Mouse (Mus musculus) kidney, postnatal 0 days (tissue): ENCODE measurements around the gene Syt12. TPM values are rescaled to one million over a fixed set of nuclear protein-coding genes. Genes with fewer than 3 reads are reported as not detected.

ENCODE experiments used
- ATAC-seq: fragments of 200-750 bp; cut with Nextera tagmentation; replicated peaks from 2 replicates; pipeline ENCODE4 v1.8.0; 2017; ENCODE audit warnings: low read depth, moderate number of reproducible peaks, moderate TSS enrichment, moderate library complexity; ENCODE audit not compliant: low FRiP score
- DNase-seq: peaks from one replicate; pipeline ENCODE4 v3.0.0-alpha.2; 2016; ENCODE audit warnings: low spot score
- H3K27ac ChIP-seq: fragments of 300-500 bp; sonication (generic); 2 replicates; pipeline ENCODE4 v1.5.1; 2014; ENCODE audit warnings: mild to moderate bottlenecking
- H3K27me3 ChIP-seq: fragments of 300-500 bp; sonication (generic); 2 replicates; pipeline ENCODE4 v1.6.1; 2014; ENCODE audit warnings: low read length, mixed read lengths; ENCODE audit not compliant: insufficient read depth
- H3K36me3 ChIP-seq: fragments of 300-500 bp; sonication (generic); 2 replicates; pipeline ENCODE4 v1.6.1; 2014; ENCODE audit warnings: low read length, mixed read lengths; ENCODE audit not compliant: insufficient read depth
- H3K4me1 ChIP-seq: fragments of 300-500 bp; sonication (generic); replicated peaks from 2 replicates; pipeline ENCODE4 v1.6.1; 2014; ENCODE audit warnings: antibody characterized with exemption, low read length, mixed read lengths; ENCODE audit not compliant: insufficient read depth
- H3K4me2 ChIP-seq: fragments of 300-500 bp; sonication (generic); 2 replicates; pipeline ENCODE4 v1.6.1; 2014; ENCODE audit warnings: mild to moderate bottlenecking, low read length, moderate library complexity, mixed read lengths
- H3K4me3 ChIP-seq: fragments of 300-500 bp; sonication (generic); replicated peaks from 2 replicates; pipeline ENCODE4 v1.5.1; 2014; ENCODE audit warnings: low read depth, low read length
- H3K9ac ChIP-seq: fragments of 300-500 bp; sonication (generic); 2 replicates; pipeline ENCODE4 v1.6.1; 2014; ENCODE audit warnings: low read depth, low read length
- H3K9me3 ChIP-seq: fragments of 300-500 bp; sonication (generic); replicated peaks from 2 replicates; pipeline ENCODE4 v1.6.1; 2016; ENCODE audit warnings: low read length, inconsistent platforms, mixed read lengths
- CTCF ChIP-seq: IDR thresholded peaks from 2 replicates; pipeline ENCODE4 v1.5.1; 2016; ENCODE audit warnings: antibody characterized with exemption, low read depth, mild to moderate bottlenecking, moderate library complexity
- WGBS: fragments of 180-500 bp; shearing (Covaris S2); extraction: QIAGEN DNeasy Blood & Tissue Kit; methylation state at CpG from one replicate; pipeline ENCODE4 v1.1.7; 2014; 5-methylcytosine and 5-hydroxymethylcytosine counted together
- polyA plus RNA-seq: library from polyadenylated mRNA; unstranded; fragments of >200 nt; fragmentation: Nextera tagmentation; extraction: Ambion mirVana; gene quantifications from 2 replicates; pipeline ENCODE4 v1.2.1, GENCODE M21; 2015

Syt12 gene
- polyA plus RNA-seq, 1 experiment from 2014 or later = 1.5 TPM

DNA sequence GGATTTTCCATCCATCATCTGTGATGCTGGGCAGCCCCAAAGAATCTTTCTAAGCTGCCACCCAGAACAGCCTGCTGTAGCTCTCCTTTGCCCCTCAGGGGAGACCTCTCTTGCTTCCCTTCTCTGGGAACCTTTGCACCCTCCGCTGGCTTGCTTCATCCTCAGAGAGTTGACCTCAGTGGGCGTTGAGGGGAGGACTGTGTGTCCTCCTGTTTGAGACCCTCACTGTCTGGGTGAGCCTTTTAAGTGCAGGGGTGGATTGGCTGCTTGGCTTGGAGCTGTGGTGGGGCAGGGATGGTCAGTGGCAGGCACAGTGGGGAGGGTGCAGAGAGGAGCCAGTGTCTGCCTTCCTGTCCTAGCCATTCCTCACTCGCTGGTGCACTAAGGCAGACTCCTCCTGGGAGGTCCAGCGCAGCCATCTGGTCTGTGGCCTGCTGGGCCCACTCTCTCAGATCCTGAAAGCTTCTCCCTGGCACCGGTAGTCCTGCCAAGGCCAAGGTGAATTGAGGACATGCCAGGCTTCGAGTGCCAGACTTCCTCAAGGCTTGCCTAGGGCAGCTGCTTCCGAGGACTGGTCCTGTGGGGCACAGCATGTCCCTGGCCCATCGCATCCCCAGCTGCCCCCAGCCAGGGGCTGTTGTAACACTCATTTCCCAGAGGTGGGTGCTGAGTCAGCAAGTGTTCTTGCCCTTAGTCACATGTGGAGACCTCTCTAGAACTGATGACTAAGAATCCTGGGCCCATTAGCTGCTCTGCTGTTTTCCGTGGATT is 15.5 kb upstream of the Syt12 start:
- Histone ChIP-seq H3K4me3 (no peak overlapping the region), H3K27me3 (no peaks in the 10 kb centered on the region), H3K27ac (no peak overlapping the region), H3K4me2 (no peak overlapping the region), H3K9ac (no peak overlapping the region), H3K36me3 (no peaks in the 10 kb centered on the region), H3K9me3 (no peaks in the 10 kb centered on the region), H3K4me1 (no peaks in the 10 kb centered on the region)
- no peak for ATAC-seq
- WGBS = 61% methylated on average over 9 of the region's 9 CpGs
- no peak for DNase-seq
- no peak for TF ChIP-seq CTCF

DNA sequence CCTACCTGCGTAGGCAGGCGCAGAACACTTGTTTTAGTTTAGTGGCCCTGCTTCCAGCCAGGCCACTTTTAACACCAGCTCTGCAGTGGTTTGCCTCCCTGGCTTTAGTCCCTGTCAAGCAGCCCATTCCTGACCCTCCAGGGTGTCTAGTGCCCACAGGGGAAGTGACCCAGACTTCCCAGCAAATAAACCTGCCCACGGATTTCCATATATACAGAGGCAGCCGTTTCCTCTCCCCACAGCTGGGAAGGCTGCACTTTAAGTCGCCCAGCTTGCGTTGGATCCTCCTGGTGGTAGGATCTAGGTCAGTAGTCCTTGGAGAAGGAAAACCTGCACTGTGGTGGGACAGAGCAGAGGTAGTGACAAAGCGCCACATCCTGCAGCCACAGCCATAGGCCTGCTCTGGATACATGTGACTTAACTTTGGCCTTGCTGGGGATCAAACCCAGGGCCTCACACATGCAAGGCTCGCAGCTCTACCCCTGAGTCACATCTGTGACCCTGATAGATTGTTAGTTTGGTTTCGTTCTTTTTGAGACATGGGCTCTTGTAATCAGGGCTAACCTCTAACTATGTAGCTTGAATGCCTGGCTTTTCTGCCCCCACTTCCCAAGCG is 13.9 kb upstream of the Syt12 start:
- WGBS = 55% methylated on average over 10 of the region's 10 CpGs

DNA sequence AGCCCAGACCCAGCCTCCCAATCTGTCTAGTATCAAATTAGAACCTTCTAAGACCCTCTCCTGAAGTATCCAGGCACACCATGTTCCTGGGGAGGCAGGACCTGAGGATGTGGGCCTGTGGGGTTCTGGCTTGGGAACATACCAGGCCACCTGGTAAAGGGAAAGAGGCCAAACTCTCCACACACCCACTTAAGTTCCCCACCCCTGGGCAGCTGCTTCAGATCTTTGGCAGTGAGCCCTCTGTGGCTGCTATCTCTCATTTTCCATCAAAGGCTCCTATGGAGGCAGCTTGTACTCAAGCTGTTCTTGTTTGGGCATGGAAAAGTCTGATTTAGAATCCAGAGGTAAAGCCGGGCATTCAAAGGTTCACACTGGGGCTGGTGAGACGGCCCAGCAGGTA is 10.6 kb upstream of the Syt12 start:
- Histone ChIP-seq H3K9ac (no peak overlapping the region), H3K4me3 (no peak overlapping the region), H3K36me3 (no peaks in the 10 kb centered on the region), H3K27ac (no peak overlapping the region), H3K9me3 (no peaks in the 10 kb centered on the region), H3K4me1 (no peaks in the 10 kb centered on the region), H3K27me3 (no peaks in the 10 kb centered on the region), H3K4me2 (no peak overlapping the region)
- ATAC-seq (no peak), DNase-seq (no peak)
- 76% methylated on average over 2 of the region's 2 CpGs for WGBS
- no peak for TF ChIP-seq CTCF

More for the DNA sequence above, 13.9 kb upstream of the Syt12 start:
- Histone ChIP-seq H3K9ac (no peak overlapping the region), H3K36me3 (no peaks in the 10 kb centered on the region), H3K4me1 (no peaks in the 10 kb centered on the region), H3K4me3 (no peak overlapping the region), H3K4me2 (no peak overlapping the region), H3K27me3 (no peaks in the 10 kb centered on the region), H3K27ac (no peak overlapping the region), H3K9me3 (no peaks in the 10 kb centered on the region)
- ATAC-seq (no peak), DNase-seq (no peak)
- peak; percentile 48; the same call in 1 of the 2 replicates for TF ChIP-seq CTCF

DNA sequence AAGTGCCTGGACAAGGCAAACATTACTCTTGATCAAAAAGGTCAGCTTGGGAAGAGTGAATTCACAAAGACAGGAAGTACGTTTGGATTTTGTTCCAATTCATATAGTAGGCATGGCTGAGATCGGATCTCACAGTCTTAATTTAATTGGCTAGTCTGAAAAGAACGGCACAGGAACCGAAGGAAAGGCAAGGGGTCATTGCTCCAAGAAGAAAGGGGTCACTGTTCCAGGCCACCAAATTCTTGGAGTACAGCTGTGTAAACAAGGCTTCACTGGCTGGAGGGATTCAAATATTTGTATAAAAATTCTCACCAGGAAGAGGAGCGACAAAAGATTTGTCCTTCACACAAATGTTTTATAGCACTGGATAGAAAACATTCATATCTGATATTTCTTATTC is 7.8 kb upstream of the Syt12 start:
- ATAC-seq = no peak
- Histone ChIP-seq H3K4me2 (no peak overlapping the region), H3K4me3 (no peak overlapping the region), H3K27ac (peak overlapping the region; percentile 47; the same call in 1 of the 2 replicates), H3K4me1 (no peaks in the 10 kb centered on the region), H3K9me3 (no peaks in the 10 kb centered on the region), H3K9ac (no peak overlapping the region), H3K36me3 (no peaks in the 10 kb centered on the region), H3K27me3 (no peaks in the 10 kb centered on the region)
- TF ChIP-seq CTCF = no peak
- WGBS = 9% methylated on average over 5 of the region's 5 CpGs
- DNase-seq = peak; percentile 84

DNA sequence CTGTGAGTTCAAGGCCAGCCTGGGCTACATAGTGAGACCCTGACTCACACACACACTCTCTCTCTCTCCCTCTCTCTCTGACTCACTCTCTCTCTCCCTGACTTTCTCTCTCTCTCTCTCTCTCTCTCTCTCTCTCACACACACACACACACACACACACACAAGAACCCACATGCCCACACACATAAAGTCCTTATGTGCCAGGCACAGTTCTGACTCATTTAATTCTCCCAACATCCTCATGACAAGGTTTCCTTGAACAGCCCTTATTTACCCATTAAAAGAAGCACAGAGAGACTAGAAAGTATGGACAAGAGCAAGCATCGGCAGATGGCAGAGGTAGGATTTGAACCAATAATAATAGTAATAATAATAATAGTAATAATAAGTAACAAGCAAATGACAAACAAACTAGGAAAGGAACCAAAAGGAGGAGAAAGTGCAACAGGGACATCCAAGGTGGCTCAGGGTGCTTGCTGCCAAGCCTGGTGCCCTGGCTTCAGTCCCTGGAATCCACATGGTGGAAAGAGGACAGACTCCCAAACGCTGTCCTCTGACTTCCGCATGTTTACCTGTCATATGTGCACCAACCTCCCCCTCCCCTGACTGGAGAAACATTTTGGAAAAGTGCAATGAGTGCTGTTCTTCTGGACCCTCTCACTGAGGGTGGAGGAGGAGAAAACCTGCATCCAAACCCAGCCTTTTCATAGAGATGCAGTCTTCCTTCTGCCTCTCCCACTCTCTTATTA is 5.0 kb upstream of the Syt12 start:
- Histone ChIP-seq H3K4me3 (no peak overlapping the region), H3K36me3 (no peaks in the 10 kb centered on the region), H3K27ac (no peak overlapping the region), H3K4me2 (no peak overlapping the region), H3K4me1 (peaks cover 4% of the 10 kb centered on the region; the same call in 1 of the 2 replicates), H3K9me3 (no peaks in the 10 kb centered on the region), H3K27me3 (no peaks in the 10 kb centered on the region), H3K9ac (no peak overlapping the region)
- no peak for TF ChIP-seq CTCF
- DNase-seq (no peak), ATAC-seq (no peak)
- WGBS = 69% methylated on average over 3 of the region's 3 CpGs

DNA sequence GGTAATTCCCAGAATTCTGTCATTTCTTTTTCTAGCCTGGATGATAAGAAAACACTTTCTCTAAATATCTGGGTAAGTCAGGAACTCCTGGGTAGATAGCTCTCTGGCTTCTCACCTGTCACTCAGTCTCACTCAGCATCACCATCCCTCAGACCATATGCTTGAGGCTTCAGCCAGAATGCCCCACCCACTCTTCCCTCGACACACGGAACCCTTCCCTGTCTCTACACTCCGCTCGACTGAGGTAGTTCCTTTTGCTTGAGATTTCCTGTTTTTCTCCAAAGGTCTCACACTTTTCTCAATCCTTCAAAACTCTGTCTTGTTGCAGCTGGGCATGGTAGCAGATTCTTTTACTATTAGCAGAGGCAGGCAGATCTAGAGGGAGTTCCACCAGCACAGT is 4.1 kb upstream of the Syt12 start:
- WGBS = 33% methylated on average over 4 of the region's 4 CpGs
- Histone ChIP-seq H3K27ac (no peak overlapping the region), H3K4me1 (peaks cover 4% of the 10 kb centered on the region; the same call in 1 of the 2 replicates), H3K4me2 (no peak overlapping the region), H3K36me3 (no peaks in the 10 kb centered on the region), H3K9me3 (no peaks in the 10 kb centered on the region), H3K27me3 (no peaks in the 10 kb centered on the region), H3K4me3 (no peak overlapping the region), H3K9ac (no peak overlapping the region)
- TF ChIP-seq CTCF = no peak
- no peak for ATAC-seq
- DNase-seq = no peak
